Mouse (Mus musculus) lung, embryonic 14.5 days (tissue): Measurements from ENCODE around the gene Vti1a. TPM values are rescaled to one million over a fixed set of nuclear protein-coding genes. Genes with fewer than 3 reads are reported as not detected.

Experiments used
- ATAC-seq: fragments of 200-750 bp; cut with Nextera tagmentation; 2 replicates; pipeline ENCODE4 v1.8.0; 2017; ENCODE audit warnings: mild to moderate bottlenecking, moderate TSS enrichment, moderate library complexity; ENCODE audit not compliant: insufficient read depth
- DNase-seq: peaks from one replicate; pipeline ENCODE4 v3.0.0-alpha.2; 2015
- H3K27ac ChIP-seq: fragments of 300-500 bp; sonication (generic); 2 replicates; pipeline ENCODE4 v1.5.1; 2014; ENCODE audit warnings: low read depth, mild to moderate bottlenecking, moderate library complexity
- H3K27me3 ChIP-seq: fragments of 300-500 bp; sonication (generic); 2 replicates; pipeline ENCODE4 v1.6.1; 2014; ENCODE audit warnings: low read length, control low read depth; ENCODE audit not compliant: insufficient read depth
- H3K36me3 ChIP-seq: fragments of 300-500 bp; sonication (generic); 2 replicates; pipeline ENCODE4 v1.6.1; 2014; ENCODE audit warnings: control low read depth; ENCODE audit not compliant: insufficient read depth
- H3K4me1 ChIP-seq: fragments of 300-500 bp; sonication (generic); 2 replicates; pipeline ENCODE4 v1.6.1; 2014; ENCODE audit warnings: antibody characterized with exemption, control low read depth; ENCODE audit not compliant: insufficient read depth
- H3K4me2 ChIP-seq: fragments of 300-500 bp; sonication (generic); 2 replicates; pipeline ENCODE4 v1.6.1; 2014; ENCODE audit warnings: mild to moderate bottlenecking
- H3K4me3 ChIP-seq: fragments of 300-500 bp; sonication (generic); 2 replicates; pipeline ENCODE4 v1.5.1; 2014; ENCODE audit warnings: low read depth, low read length
- H3K9ac ChIP-seq: fragments of 300-500 bp; sonication (generic); 2 replicates; pipeline ENCODE4 v1.6.1; 2014
- H3K9me3 ChIP-seq: fragments of 300-500 bp; sonication (generic); 2 replicates; pipeline ENCODE4 v1.6.1; 2016; ENCODE audit warnings: low read depth, low read length, control low read depth
- CTCF ChIP-seq: IDR thresholded peaks from 2 replicates; pipeline ENCODE4 v1.5.1; 2016; ENCODE audit warnings: antibody characterized with exemption, low read depth
- WGBS: fragments of 180-500 bp; shearing (Covaris S2); extraction: QIAGEN DNeasy Blood & Tissue Kit; methylation state at CpG from one replicate; pipeline ENCODE4 v1.1.7; 2014; 5-methylcytosine and 5-hydroxymethylcytosine counted together
- polyA plus RNA-seq: library from polyadenylated mRNA; unstranded; fragments of >200 nt; fragmentation: Nextera tagmentation; extraction: Ambion mirVana; gene quantifications from 2 replicates; pipeline ENCODE4 v1.2.1, GENCODE M21; 2014

Gene Vti1a
- 25.0 and 25.5 TPM in 2 replicates for polyA plus RNA-seq

- under 1% methylated on average over 48 of the region's 48 CpGs for WGBS
Measured at GRCm38 (mm10) chr19:55316109-55316714, at the start of gene Vti1a. TSS of gene Vti1a (plus strand) at chr19:55316295.

GRCm38 (mm10) chr19:55266786-55267185 lies 49.3 kb upstream of the Vti1a start:
- WGBS, result 73% methylated on average over 3 of the region's 3 CpGs
- 0 out of 2 replicates have a peak, but pooled peaks cover 4% of the 10 kb centered on the region for H3K36me3 ChIP-seq
- no peaks in the 10 kb centered on the region for H3K9me3 ChIP-seq
- H3K4me1 ChIP-seq, result 0 out of 2 replicates have a peak, but pooled peaks cover 4% of the 10 kb centered on the region
- ATAC-seq (no peak), DNase-seq (no peak)
- TF ChIP-seq CTCF, result no peak
- H3K27ac ChIP-seq, result peak overlapping the region; percentile 92; the same call in 1 of the 2 replicates
- H3K27me3 ChIP-seq, result no peaks in the 10 kb centered on the region
- H3K4me3 ChIP-seq, result no peak overlapping the region
- no peak overlapping the region for H3K4me2 ChIP-seq
- H3K9ac ChIP-seq, result no peak overlapping the region

More at GRCm38 (mm10) chr19:55316109-55316714, at the start of gene Vti1a:
- Histone ChIP-seq H3K9ac (peak within 1 kb of the TSS; percentile 82), H3K4me3 (peak within 1 kb of the TSS; percentile 91), H3K9me3 (no peaks in the 10 kb centered on the region), H3K27ac (peak within 1 kb of the TSS; percentile 88), H3K36me3 (peaks cover 19% of the 10 kb centered on the region), H3K27me3 (no peaks in the 10 kb centered on the region), H3K4me1 (peaks cover 4% of the 10 kb centered on the region; the same call in 1 of the 2 replicates), H3K4me2 (peak within 1 kb of the TSS; percentile 78)
- ATAC-seq (peak; percentile 95), DNase-seq (peak; percentile 95)
- peak; percentile 39 for TF ChIP-seq CTCF

- 43% methylated on average over 3 of the region's 3 CpGs for WGBS
- ATAC-seq (peak; percentile 81), DNase-seq (peak; percentile 55)
- Histone ChIP-seq H3K36me3 (0 out of 2 replicates have a peak, but pooled peaks cover 5% of the 10 kb centered on the region), H3K9me3 (no peaks in the 10 kb centered on the region), H3K27me3 (no peaks in the 10 kb centered on the region), H3K4me1 (peaks cover 4% of the 10 kb centered on the region; the same call in 1 of the 2 replicates), H3K27ac (peak overlapping the region; percentile 92), H3K9ac (no peak overlapping the region), H3K4me2 (0 out of 2 replicates have a peak overlapping the region, but pooled peaks have one; percentile 28), H3K4me3 (no peak overlapping the region)
- TF ChIP-seq CTCF, result no peak
Measured at GRCm38 (mm10) chr19:55268150-55268549, 47.9 kb upstream of the Vti1a start.

- ATAC-seq, result no peak
- H3K9me3 ChIP-seq, result no peaks in the 10 kb centered on the region
- H3K27ac ChIP-seq, result peak overlapping the region; percentile 92
- DNase-seq, result no peak
- H3K4me3 ChIP-seq, result no peak overlapping the region
- 66% methylated on average over 5 of the region's 5 CpGs for WGBS
- no peak overlapping the region for H3K4me2 ChIP-seq
- no peak overlapping the region for H3K9ac ChIP-seq
- no peaks in the 10 kb centered on the region for H3K27me3 ChIP-seq
- no peak for TF ChIP-seq CTCF
- H3K36me3 ChIP-seq, result 0 out of 2 replicates have a peak, but pooled peaks cover 9% of the 10 kb centered on the region
- H3K4me1 ChIP-seq, result peaks cover 4% of the 10 kb centered on the region; the same call in 1 of the 2 replicates
Measured at GRCm38 (mm10) chr19:55269051-55269450, 47.0 kb upstream of the Vti1a start.

GRCm38 (mm10) chr19:55271448-55271847 lies 44.6 kb upstream of the Vti1a start:
- H3K4me1 ChIP-seq, result peaks cover 4% of the 10 kb centered on the region; the same call in 1 of the 2 replicates
- DNase-seq (peak; percentile 78), ATAC-seq (peak; percentile 92)
- no peak for TF ChIP-seq CTCF
- WGBS, result 30% methylated on average over 3 of the region's 3 CpGs
- no peaks in the 10 kb centered on the region for H3K27me3 ChIP-seq
- H3K27ac ChIP-seq, result peak overlapping the region; percentile 92
- no peak overlapping the region for H3K4me3 ChIP-seq
- H3K9me3 ChIP-seq, result no peaks in the 10 kb centered on the region
- no peak overlapping the region for H3K9ac ChIP-seq
- H3K4me2 ChIP-seq, result no peak overlapping the region
- peaks cover 12% of the 10 kb centered on the region; the same call in 1 of the 2 replicates for H3K36me3 ChIP-seq

- no peak for ATAC-seq
- no peaks in the 10 kb centered on the region for H3K27me3 ChIP-seq
Measured at GRCm38 (mm10) chr19:55273340-55273739, 42.8 kb upstream of the Vti1a start.

GRCm38 (mm10) chr19:55276100-55276499 lies 40.0 kb upstream of the Vti1a start:
- Histone ChIP-seq H3K36me3 (peaks cover 17% of the 10 kb centered on the region; the same call in 1 of the 2 replicates), H3K9me3 (no peaks in the 10 kb centered on the region), H3K4me1 (no peaks in the 10 kb centered on the region; the same call in 1 of the 2 replicates), H3K4me3 (no peak overlapping the region), H3K4me2 (no peak overlapping the region), H3K27ac (no peak overlapping the region), H3K27me3 (no peaks in the 10 kb centered on the region), H3K9ac (no peak overlapping the region)
- no peak for ATAC-seq
- 76% methylated on average over 4 of the region's 4 CpGs for WGBS
- DNase-seq, result no peak
- TF ChIP-seq CTCF, result no peak

More at GRCm38 (mm10) chr19:55273340-55273739, 42.8 kb upstream of the Vti1a start:
- 59% methylated on average over 6 of the region's 6 CpGs for WGBS
- Histone ChIP-seq H3K9me3 (no peaks in the 10 kb centered on the region), H3K4me3 (no peak overlapping the region), H3K4me2 (no peak overlapping the region), H3K4me1 (peaks cover 4% of the 10 kb centered on the region; the same call in 1 of the 2 replicates), H3K36me3 (peaks cover 12% of the 10 kb centered on the region; the same call in 1 of the 2 replicates), H3K27ac (no peak overlapping the region), H3K9ac (no peak overlapping the region)
- no peak for TF ChIP-seq CTCF
- DNase-seq, result no peak
